Mouse (Mus musculus): ENCODE results near the gene Vmn2r13. TPM values are rescaled to one million over a fixed set of nuclear protein-coding genes. Genes with fewer than 3 reads are reported as not detected.
"Not testable (repeated sequence)": the region's sequence is repeated elsewhere in the genome, so short reads cannot be mapped to it uniquely, and the experiment has no call there.

Gene Vmn2r13
- not detected in 2 replicates for polyA plus RNA-seq (2014; fragmentation: Nextera tagmentation; extraction: Ambion mirVana)

DNA sequence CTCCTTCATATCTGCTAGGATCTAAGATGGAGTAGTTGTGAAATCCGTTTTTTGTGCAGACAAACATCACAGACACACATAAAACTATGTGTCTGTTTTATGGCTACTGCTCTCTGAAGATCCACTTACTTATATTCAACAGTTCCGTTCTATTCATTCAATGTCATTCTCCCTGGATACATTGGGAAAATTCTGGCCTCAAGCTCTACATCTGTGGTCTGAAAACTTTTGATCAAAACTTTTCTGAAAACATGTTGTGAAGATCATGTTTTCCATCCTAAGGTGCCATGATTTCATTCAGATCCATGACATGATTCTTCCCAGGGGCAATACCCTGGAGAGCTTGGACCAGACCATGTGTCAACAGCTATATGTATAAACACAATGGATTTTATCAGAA, at the start of gene Vmn2r13:
Gene Vmn2r13 (minus strand): TSS at position 101 of the 400 bp plus-strand sequence.
- ATAC-seq (ENCODE audit: low FRiP score, low TSS enrichment); H3K36me3 ChIP-seq (ENCODE audit: control insufficient read depth, insufficient read depth, low read length); H3K4me1 ChIP-seq (ENCODE audit: control insufficient read depth, insufficient read depth, low read length); H3K4me3 ChIP-seq (replicated peaks; ENCODE audit: low read depth, low read length); H3K27ac ChIP-seq (replicated peaks; ENCODE audit: low read depth, low read length); H3K27me3 ChIP-seq (ENCODE audit: control insufficient read depth, insufficient read depth, low read length); DNase-seq; H3K9ac ChIP-seq (replicated peaks; ENCODE audit: low read length); H3K9me3 ChIP-seq (ENCODE audit: control insufficient read depth, low read length); H3K4me2 ChIP-seq (ENCODE audit: low read length): not testable (repeated sequence)
- 53% methylated on average over 2 of the region's 2 CpGs for WGBS

- Histone ChIP-seq H3K4me3 (replicated peaks; ENCODE audit: low read depth, low read length) (no peak within 1 kb of the TSS), H3K9me3 (ENCODE audit: control insufficient read depth, low read length) (peaks cover 19% of the 10 kb centered on the region), H3K27me3 (ENCODE audit: control insufficient read depth, insufficient read depth, low read length) (no peaks in the 10 kb centered on the region), H3K4me2 (ENCODE audit: low read length) (no peak within 1 kb of the TSS), H3K36me3 (ENCODE audit: control insufficient read depth, insufficient read depth, low read length) (no peaks in the 10 kb centered on the region), H3K27ac (replicated peaks; ENCODE audit: low read depth, low read length) (no peak within 1 kb of the TSS), H3K4me1 (ENCODE audit: control insufficient read depth, insufficient read depth, low read length) (no peaks in the 10 kb centered on the region), H3K9ac (replicated peaks; ENCODE audit: low read length) (no peak within 1 kb of the TSS)
- WGBS: 59% methylated on average over 3 of the region's 3 CpGs
- no peak for ATAC-seq (ENCODE audit: low FRiP score, low TSS enrichment)
- DNase-seq: no peak
Observed at GRCm38 (mm10) chr5:109224608-109225007, 32.6 kb upstream of the Vmn2r13 start, which contains the start of gene Vmn2r14. Gene Vmn2r14 (minus strand): TSS chr5:109224708.

GRCm38 (mm10) chr5:109166851-109167250, 25.1 kb downstream of the Vmn2r13 start:
- H3K4me3 ChIP-seq (replicated peaks; ENCODE audit: low read depth, low read length); H3K27ac ChIP-seq (replicated peaks; ENCODE audit: low read depth, low read length); DNase-seq; H3K9ac ChIP-seq (replicated peaks; ENCODE audit: low read length); ATAC-seq (ENCODE audit: low FRiP score, low TSS enrichment); H3K27me3 ChIP-seq (ENCODE audit: control insufficient read depth, insufficient read depth, low read length); H3K4me1 ChIP-seq (ENCODE audit: control insufficient read depth, insufficient read depth, low read length); H3K9me3 ChIP-seq (ENCODE audit: control insufficient read depth, low read length); H3K4me2 ChIP-seq (ENCODE audit: low read length); H3K36me3 ChIP-seq (ENCODE audit: control insufficient read depth, insufficient read depth, low read length): not testable (repeated sequence)
- 81% methylated on average over 4 of the region's 4 CpGs for WGBS

GRCm38 (mm10) chr5:109160121-109160520, 31.9 kb downstream of the Vmn2r13 start:
- no peak for ATAC-seq (ENCODE audit: low FRiP score, low TSS enrichment)
- WGBS: 88% methylated on average over 5 of the region's 5 CpGs
- DNase-seq: no peak
- H3K4me2 ChIP-seq (ENCODE audit: low read length): no peak overlapping the region
- no peaks in the 10 kb centered on the region for H3K36me3 ChIP-seq (ENCODE audit: control insufficient read depth, insufficient read depth, low read length)
- peaks cover 4% of the 10 kb centered on the region for H3K9me3 ChIP-seq (ENCODE audit: control insufficient read depth, low read length)
- no peak overlapping the region for H3K9ac ChIP-seq (replicated peaks; ENCODE audit: low read length)
- H3K27me3 ChIP-seq (ENCODE audit: control insufficient read depth, insufficient read depth, low read length): no peaks in the 10 kb centered on the region
- H3K27ac ChIP-seq (replicated peaks; ENCODE audit: low read depth, low read length): no peak overlapping the region
- H3K4me3 ChIP-seq (replicated peaks; ENCODE audit: low read depth, low read length): no peak overlapping the region
- H3K4me1 ChIP-seq (ENCODE audit: control insufficient read depth, insufficient read depth, low read length): no peaks in the 10 kb centered on the region

- H3K36me3 ChIP-seq (ENCODE audit: control insufficient read depth, insufficient read depth, low read length): not testable (repeated sequence)
- 73% methylated on average over 1 of the region's 1 CpGs for WGBS
Observed at GRCm38 (mm10) chr5:109159576-109159975, 32.4 kb downstream of the Vmn2r13 start.

GRCm38 (mm10) chr5:109158488-109159485, 33.2 kb downstream of the Vmn2r13 start:
- not testable (repeated sequence) for H3K27me3 ChIP-seq (ENCODE audit: control insufficient read depth, insufficient read depth, low read length); DNase-seq; H3K9ac ChIP-seq (replicated peaks; ENCODE audit: low read length); H3K4me2 ChIP-seq (ENCODE audit: low read length); H3K4me1 ChIP-seq (ENCODE audit: control insufficient read depth, insufficient read depth, low read length); ATAC-seq (ENCODE audit: low FRiP score, low TSS enrichment); H3K27ac ChIP-seq (replicated peaks; ENCODE audit: low read depth, low read length); H3K36me3 ChIP-seq (ENCODE audit: control insufficient read depth, insufficient read depth, low read length); H3K9me3 ChIP-seq (ENCODE audit: control insufficient read depth, low read length); H3K4me3 ChIP-seq (replicated peaks; ENCODE audit: low read depth, low read length)
- WGBS: 75% methylated on average over 14 of the region's 14 CpGs

More at GRCm38 (mm10) chr5:109159576-109159975, 32.4 kb downstream of the Vmn2r13 start:
- H3K9ac ChIP-seq (replicated peaks; ENCODE audit: low read length); H3K9me3 ChIP-seq (ENCODE audit: control insufficient read depth, low read length); DNase-seq; H3K4me3 ChIP-seq (replicated peaks; ENCODE audit: low read depth, low read length); H3K27me3 ChIP-seq (ENCODE audit: control insufficient read depth, insufficient read depth, low read length); ATAC-seq (ENCODE audit: low FRiP score, low TSS enrichment); H3K27ac ChIP-seq (replicated peaks; ENCODE audit: low read depth, low read length); H3K4me2 ChIP-seq (ENCODE audit: low read length); H3K4me1 ChIP-seq (ENCODE audit: control insufficient read depth, insufficient read depth, low read length): not testable (repeated sequence)

- no peak overlapping the region for H3K4me2 ChIP-seq (ENCODE audit: low read length)
- H3K4me3 ChIP-seq (replicated peaks; ENCODE audit: low read depth, low read length): no peak overlapping the region
- no peaks in the 10 kb centered on the region for H3K36me3 ChIP-seq (ENCODE audit: control insufficient read depth, insufficient read depth, low read length)
- ATAC-seq (ENCODE audit: low FRiP score, low TSS enrichment) (no peak), DNase-seq (no peak)
- H3K9ac ChIP-seq (replicated peaks; ENCODE audit: low read length): no peak overlapping the region
- H3K27ac ChIP-seq (replicated peaks; ENCODE audit: low read depth, low read length): no peak overlapping the region
- no peaks in the 10 kb centered on the region for H3K4me1 ChIP-seq (ENCODE audit: control insufficient read depth, insufficient read depth, low read length)
- H3K9me3 ChIP-seq (ENCODE audit: control insufficient read depth, low read length): no peaks in the 10 kb centered on the region
- no peaks in the 10 kb centered on the region for H3K27me3 ChIP-seq (ENCODE audit: control insufficient read depth, insufficient read depth, low read length)
- WGBS: 76% methylated on average over 2 of the region's 2 CpGs
Observed at GRCm38 (mm10) chr5:109139546-109139945, 52.5 kb downstream of the Vmn2r13 start.

GRCm38 (mm10) chr5:109136731-109137130, 55.3 kb downstream of the Vmn2r13 start:
- Histone ChIP-seq H3K4me1 (ENCODE audit: control insufficient read depth, insufficient read depth, low read length) (no peaks in the 10 kb centered on the region), H3K4me3 (replicated peaks; ENCODE audit: low read depth, low read length) (no peak overlapping the region), H3K9me3 (ENCODE audit: control insufficient read depth, low read length) (peaks cover 4% of the 10 kb centered on the region; the same call in 1 of the 2 replicates), H3K4me2 (ENCODE audit: low read length) (no peak overlapping the region), H3K27me3 (ENCODE audit: control insufficient read depth, insufficient read depth, low read length) (no peaks in the 10 kb centered on the region), H3K9ac (replicated peaks; ENCODE audit: low read length) (no peak overlapping the region), H3K36me3 (ENCODE audit: control insufficient read depth, insufficient read depth, low read length) (no peaks in the 10 kb centered on the region), H3K27ac (replicated peaks; ENCODE audit: low read depth, low read length) (no peak overlapping the region)
- no peak for DNase-seq
- WGBS: 71% methylated on average over 2 of the region's 2 CpGs
- ATAC-seq (ENCODE audit: low FRiP score, low TSS enrichment): no peak

Data from midbrain, embryonic 14.5 days (tissue).